ENCODE assay signal across 15 mouse cellular contexts in the genomic region with DNA sequence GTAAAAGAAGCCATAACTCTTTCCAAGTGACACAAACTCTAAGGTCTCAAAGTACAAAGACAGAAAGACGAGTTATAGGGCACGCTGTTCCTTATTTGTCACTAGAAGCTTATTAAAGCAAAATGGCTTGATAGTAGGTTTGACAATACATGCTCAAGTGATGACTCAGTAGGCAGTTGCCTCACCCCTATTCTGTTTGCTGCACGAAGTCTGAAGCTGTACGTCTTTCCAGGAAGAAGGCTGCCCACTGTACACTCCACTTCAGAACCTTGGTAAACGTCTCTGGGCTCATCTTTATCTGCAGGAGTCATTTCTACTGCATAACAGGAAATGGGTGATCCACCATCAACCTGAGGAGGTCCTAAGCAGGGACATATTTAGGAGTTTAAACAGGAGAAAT.
"Had no signal": no experiment of that assay in that cellular context is flagged by ENCODE, and none has a peak within 500 bp of the region (broad histone marks: within the 10 kb centered on the region; RNA-seq: fewer than 3 reads in every experiment).

No protein-coding gene starts in this region.

- H3K9me3 ChIP-seq: lung, embryonic 15.5 days; megakaryocyte, embryonic 14.5 days; midbrain, embryonic 13.5 days; midbrain, embryonic 15.5 days; neural tube, embryonic 12.5 days; stomach, embryonic 15.5 days had no signal

- DNase-seq: lung, adult 2 months; lung, postnatal 14 days; lung, postnatal 36 days; right cerebral cortex, postnatal 14 days; thymus, postnatal 14 days; thymus, postnatal 36 days had no signal

- H3K4me2 ChIP-seq: lung, embryonic 15.5 days; midbrain, embryonic 11.5 days; midbrain, embryonic 13.5 days; midbrain, embryonic 15.5 days; neural tube, embryonic 12.5 days; stomach, embryonic 15.5 days had no signal

- H3K4me1 ChIP-seq: lung, embryonic 15.5 days; megakaryocyte, embryonic 14.5 days; midbrain, embryonic 13.5 days; midbrain, embryonic 15.5 days; neural tube, embryonic 12.5 days; stomach, embryonic 15.5 days had no signal

- H3K27me3 ChIP-seq: lung, embryonic 15.5 days; megakaryocyte, embryonic 14.5 days; midbrain, embryonic 13.5 days; midbrain, embryonic 15.5 days; neural tube, embryonic 12.5 days; stomach, embryonic 15.5 days had no signal

- H3K4me3 ChIP-seq: lung, embryonic 15.5 days; megakaryocyte, embryonic 14.5 days; midbrain, embryonic 13.5 days; midbrain, embryonic 15.5 days; neural tube, embryonic 12.5 days; stomach, embryonic 15.5 days had no signal

- H3K27ac ChIP-seq: lung, embryonic 15.5 days; midbrain, embryonic 13.5 days; midbrain, embryonic 15.5 days; neural tube, embryonic 12.5 days; stomach, embryonic 15.5 days; stomach, postnatal 0 days had no signal

- H3K9ac ChIP-seq: lung, embryonic 15.5 days; midbrain, embryonic 13.5 days; midbrain, embryonic 15.5 days; neural tube, embryonic 12.5 days; stomach, embryonic 15.5 days had no signal

- ATAC-seq: lung, postnatal 0 days; midbrain, embryonic 13.5 days; midbrain, embryonic 15.5 days had no signal
